Mouse (Mus musculus): Measurements from ENCODE around the gene Cib1. TPM values are rescaled to one million over a fixed set of nuclear protein-coding genes. Genes with fewer than 3 reads are reported as not detected.

Gene Cib1
- total RNA-seq, 4 experiments from 2014 or later, result 12.7 to 19.1 (median 16.5) TPM

DNA sequence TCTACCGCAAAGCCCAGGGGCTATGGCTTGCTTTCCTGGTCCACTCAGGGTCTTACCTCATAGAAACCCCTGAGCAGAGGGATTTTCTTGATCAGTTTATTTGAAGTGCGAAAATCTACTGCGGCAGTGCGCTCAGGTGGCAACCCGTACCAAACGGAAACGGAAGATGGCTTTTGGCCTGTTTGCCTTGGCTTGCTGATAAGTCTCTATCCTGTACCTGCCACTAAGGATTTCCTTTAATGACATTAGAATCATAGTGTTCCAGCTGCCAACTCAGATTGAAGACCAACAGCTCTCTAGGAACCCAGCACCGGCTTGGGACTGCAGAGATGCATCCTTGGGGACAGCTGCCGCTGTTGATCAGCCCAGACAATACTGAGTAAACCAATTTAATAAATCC is 1.2 kb upstream of the Cib1 start:
- DNase-seq (ENCODE audit: low spot score), result no peak

DNA sequence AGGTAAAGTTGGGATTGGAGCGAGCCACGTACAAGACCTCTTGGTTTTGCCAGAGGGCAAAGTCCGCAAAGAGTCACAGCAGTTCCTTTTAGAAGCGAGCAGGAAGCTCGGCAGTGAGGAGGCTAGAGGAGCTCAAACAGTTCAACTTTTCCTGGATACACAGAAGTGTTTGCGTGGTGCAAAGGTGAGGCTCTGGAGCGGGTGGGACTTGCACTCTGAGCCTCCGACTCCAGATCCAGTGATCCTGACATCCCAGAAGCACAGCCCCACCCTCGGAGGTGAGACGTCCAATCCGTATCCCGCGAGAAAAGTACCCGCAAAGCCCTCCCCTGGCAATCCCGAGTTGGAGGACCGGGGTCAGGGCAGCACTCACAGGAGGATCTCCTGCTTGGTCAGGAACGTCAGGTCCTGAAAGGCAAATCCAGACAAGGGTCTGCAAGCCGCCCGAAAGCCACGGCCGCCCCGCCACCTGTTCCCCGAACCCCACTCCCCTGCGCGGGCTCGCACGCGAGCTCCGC is 583 bp downstream of the Cib1 start:
- no peak for DNase-seq (ENCODE audit: low spot score)

DNA sequence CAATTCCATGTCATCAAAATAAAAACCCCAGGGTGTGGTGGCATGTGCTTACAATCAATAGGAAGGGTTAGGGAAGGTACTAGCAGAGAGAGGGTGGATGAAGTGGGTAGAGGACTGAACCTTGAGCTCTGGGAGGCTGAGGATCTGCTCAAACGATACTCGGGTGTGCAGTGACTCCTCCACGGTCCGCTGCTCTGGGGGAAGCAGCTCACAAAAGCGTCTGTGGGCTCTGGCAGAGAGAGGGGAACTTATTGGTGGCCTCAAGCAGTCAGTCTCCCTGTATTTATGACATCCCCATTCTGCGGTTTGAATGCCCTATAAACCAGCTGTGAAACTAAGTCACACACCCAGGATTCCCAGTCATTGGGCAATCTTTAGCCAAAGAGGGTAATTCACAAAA is 2.4 kb downstream of the Cib1 start:
- no peak for DNase-seq (ENCODE audit: low spot score)

DNA sequence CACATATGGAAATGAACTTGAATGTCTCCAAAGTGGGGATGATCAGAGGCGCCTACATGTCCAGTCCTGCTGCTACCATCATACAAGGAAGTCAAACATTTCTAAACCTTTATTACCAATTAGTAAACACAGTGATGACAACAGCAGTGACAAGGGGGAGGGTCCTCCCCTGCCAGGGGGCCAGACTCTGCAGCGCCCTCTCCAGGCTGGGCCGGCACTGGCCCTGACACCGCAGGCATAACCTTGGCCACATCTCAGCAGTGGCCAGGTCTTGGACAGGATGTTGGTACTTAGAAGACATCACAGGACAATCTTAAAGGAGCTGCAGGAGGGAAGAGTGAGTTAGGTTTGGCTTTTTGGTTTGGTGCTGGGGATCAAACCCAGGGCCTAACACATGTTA is 5.5 kb downstream of the Cib1 start:
- DNase-seq (ENCODE audit: low spot score), result no peak

DNA sequence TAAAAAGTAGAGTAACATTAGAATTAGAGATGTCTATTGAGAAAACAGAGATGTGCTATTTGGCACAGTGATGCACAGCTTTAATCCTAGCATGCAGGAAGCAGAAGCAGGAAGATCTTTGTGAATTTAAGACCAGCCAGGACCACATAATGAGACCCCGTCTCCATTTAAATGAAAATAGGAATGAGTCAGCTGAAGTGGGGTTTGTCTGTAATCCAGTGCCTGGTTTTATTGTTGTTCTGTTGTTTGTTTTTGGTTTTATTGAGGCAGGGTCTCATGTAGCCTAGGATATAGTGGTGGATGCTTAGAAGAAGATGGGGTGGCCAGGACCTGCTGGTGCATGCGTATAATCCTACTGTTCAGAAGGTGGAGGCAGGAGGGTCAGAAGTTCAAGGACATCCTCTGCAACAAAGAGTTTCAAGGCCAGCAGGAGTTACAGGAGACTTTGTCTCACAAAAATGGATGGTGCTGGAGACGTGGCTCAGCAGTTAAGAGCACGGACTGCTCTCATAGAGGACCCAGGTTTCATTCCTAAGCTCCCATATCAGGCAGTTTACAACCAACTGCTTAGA is 11.3 kb downstream of the Cib1 start:
- no peak for DNase-seq (ENCODE audit: low spot score)

DNA sequence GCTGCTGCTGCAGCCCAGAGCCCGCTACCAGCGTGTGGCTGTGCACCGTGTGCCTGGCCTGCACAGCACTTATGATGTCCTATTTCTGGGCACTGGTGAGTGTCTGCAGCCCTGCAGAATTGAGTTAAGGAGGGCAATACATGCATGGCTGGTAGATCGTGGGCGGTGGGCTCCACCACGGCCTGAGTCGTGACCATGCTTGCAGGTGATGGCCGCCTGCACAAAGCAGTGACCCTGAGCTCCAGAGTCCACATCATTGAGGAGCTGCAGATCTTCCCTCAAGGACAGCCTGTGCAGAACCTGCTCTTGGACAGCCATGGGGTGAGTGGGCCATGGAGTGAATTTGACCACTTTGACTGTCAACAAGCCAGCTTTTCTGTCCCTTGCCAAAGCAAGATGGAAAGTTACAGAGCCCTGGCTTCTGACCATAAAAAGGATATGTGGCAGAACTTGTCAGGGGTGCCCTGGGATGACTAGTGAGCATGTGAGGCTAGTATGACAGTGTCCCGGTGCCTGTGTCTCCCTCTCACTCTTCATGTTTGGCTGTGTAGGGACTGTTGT is 12.3 kb downstream of the Cib1 start:
- DNase-seq (ENCODE audit: low spot score), result no peak

GRCm38 (mm10) chr7:80218666-80219065 is 13.9 kb downstream of the Cib1 start:
- DNase-seq (ENCODE audit: low spot score), result no peak

DNA sequence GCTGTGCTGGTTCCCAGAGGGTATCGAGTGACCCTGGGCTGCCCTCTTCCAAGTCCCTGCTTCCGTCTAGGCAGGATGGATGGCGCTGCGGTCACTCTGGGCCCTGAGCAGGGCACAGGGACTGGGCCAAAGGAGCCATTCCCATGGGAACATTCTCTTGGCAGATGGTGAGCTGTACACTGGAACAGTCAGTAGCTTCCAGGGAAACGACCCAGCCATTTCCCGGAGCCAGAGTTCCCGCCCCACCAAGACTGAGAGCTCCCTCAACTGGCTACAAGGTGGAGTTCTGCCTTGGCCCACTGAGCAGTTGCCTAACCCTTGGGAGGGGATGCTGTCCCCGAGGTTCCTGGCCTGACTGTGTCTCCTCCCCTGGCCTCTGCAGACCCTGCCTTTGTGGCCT is 16.0 kb downstream of the Cib1 start:
- DNase-seq (ENCODE audit: low spot score), result peak; percentile 75

- DNase-seq (ENCODE audit: low spot score), result peak; percentile 71
Measured at GRCm38 (mm10) chr7:80215398-80215797, 17.2 kb downstream of the Cib1 start.

- no peak for DNase-seq (ENCODE audit: low spot score)
Measured at GRCm38 (mm10) chr7:80214459-80214858, 18.2 kb downstream of the Cib1 start.

DNA sequence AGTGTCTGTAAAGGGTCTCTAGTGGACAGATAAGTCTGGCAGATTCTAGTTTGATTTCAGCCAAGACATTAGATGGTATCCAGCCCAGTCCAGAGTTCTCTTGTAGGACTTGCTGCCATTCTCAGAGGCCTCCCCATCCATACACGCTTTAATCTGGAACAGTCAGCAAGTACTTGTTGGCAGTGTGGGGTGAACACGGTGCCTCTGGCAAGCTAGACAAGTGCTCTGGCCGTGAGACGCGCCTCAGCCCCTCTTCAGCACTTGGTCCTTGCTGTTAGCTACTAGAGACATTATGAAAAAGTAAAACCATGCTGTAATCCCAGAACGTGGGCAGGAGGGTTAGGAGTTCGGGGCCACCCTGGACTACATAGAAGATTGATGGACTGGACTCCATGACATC is 19.0 kb downstream of the Cib1 start:
- no peak for DNase-seq (ENCODE audit: low spot score)

- DNase-seq (ENCODE audit: low spot score), result no peak
Measured at GRCm38 (mm10) chr7:80210982-80211381, 21.6 kb downstream of the Cib1 start.

- peak; percentile 49 for DNase-seq (ENCODE audit: low spot score)
Measured at GRCm38 (mm10) chr7:80209669-80210068, 22.9 kb downstream of the Cib1 start.

GRCm38 (mm10) chr7:80208738-80209430 is 23.7 kb downstream of the Cib1 start:
- DNase-seq (ENCODE audit: low spot score), result no peak

DNA sequence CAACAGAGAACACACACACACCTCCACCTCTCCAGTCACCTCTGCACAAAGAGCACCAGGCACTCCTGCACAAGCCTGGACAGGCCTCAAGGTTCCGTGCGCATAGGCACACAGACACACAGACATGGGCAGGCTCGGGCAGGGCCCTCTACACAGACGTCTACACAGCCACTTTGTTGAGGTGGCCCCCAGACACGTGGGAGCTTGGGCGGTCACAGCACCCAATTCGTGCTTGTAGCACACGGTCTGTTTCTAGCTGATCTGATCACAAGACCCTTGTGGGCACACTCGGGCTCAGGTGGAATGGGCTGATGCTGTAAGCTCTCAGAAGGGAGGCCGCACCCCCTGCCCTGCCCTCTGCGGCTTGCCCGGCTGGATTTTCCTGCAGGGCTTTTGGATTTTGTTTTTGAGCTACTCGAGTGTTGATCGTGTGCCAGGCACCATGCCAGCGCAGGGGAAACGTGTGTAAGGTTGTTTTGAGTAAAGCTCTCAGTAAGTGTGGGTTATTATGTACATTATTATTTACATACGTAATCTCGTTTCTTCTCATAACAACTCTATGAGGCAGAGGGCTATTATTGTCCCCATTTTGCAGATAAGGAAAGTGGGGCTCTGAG is 24.5 kb downstream of the Cib1 start:
- DNase-seq (ENCODE audit: low spot score), result no peak

GRCm38 (mm10) chr7:80207314-80207731 is 25.3 kb downstream of the Cib1 start:
- no peak for DNase-seq (ENCODE audit: low spot score)

DNA sequence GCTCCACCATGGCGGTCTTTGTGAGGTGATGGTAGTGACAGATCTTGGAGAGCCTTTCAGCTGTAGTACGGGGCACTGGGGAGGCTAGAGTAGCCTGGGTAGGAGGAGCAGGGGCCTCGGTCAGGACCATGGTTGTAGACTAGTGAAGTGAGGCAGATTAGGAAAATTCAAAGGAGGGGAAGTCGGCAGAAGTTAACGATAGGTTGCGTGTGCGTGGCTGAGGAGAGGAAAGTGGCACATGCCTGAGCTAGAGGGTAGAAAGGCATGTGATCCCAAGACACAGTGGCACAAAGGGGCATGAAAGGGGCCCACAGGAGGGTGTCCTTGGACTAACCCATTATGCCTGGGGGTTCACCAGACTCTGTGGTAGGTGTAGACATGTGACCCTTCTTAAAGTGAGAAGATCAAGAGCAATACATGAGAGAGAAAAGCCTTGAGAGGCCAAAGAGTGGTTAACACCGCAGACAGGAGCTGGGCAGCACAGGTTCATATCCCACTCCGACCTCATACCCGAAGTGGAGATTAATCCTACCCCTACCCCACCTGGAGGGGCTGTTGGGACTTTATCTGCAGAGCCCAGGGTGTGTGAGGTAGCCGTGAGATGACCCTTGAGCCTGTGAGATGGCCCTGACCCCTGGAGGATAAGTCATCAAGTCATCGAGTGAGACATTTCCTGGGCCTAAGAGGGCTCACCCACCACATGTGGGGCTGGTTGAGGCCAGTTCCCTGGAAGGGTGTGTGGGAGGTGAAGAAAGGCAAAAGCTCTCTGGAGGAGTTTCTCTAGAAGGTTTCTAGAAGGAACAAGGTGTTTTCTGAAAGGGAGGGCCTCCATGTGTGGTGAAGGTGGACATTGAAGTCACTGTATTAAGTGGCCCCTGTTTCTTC is 26.7 kb downstream of the Cib1 start:
- no peak for DNase-seq (ENCODE audit: low spot score)

DNA sequence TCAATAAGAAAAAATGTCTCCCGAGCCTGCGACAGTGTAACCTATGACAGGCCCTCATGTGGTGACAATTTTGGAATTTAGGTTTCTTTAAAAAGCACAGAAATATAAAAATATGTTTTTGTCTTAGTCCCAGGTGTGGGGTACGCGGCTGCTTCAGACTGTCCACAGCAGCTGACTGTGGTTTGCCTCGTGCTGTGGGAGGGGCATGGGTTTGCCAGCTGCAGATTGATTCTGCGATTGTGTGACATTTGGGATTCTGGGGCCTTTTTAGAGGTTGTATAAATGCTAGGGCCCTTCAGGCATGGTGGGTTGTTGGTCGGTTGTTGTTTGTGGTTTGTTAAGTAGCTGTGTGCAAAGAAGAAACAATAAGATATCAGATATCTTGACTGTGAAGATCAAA is 27.7 kb downstream of the Cib1 start:
- no peak for DNase-seq (ENCODE audit: low spot score)

DNA sequence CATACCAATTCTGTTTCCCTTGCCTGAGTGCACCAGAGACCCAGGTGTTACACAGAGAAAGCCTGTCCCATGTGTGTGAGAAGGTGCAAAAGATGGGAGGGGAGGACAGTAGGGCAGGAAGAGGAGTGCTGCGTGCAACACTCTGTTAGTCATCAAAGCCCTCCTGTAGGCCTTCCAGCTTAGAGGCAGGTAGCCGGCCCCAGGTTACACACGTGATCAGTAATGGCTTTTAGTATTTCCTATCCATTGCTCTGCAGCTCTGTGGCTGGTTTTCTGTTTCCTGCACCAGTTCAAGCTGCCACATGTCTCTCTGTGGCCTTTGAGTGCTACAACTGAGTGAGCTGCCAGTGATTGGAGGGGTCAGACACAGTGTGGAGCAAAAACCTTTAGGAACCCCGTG is 28.3 kb downstream of the Cib1 start:
- DNase-seq (ENCODE audit: low spot score), result no peak

DNA sequence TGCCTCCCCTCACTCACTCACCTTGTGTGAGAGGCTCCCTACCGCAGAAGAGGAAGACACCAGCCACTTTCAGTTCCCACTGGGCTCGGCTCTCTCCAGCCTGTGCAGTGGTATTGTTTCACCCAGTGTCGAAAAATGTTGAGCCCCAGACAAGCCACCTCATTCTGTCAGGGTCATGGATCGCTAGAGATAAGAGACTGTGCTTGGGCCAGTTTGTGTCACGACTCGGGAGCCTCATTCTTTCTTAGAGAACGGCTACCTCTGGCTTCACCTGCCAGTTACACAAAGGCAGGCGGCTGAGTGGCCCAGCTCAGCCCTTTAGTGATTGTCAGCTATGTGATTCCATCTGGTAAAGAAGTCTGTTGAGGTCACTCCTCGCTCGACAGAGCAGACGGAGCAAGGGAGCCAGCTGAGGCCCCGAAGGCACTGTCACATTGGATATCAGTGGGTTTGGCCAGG is 28.9 kb downstream of the Cib1 start:
- no peak for DNase-seq (ENCODE audit: low spot score)

GRCm38 (mm10) chr7:80202961-80203360 is 29.7 kb downstream of the Cib1 start:
- no peak for DNase-seq (ENCODE audit: low spot score)
